Mouse (Mus musculus): ENCODE data around the gene Ptar1.

Gene Ptar1

GRCm38 (mm10) chr19:23758554-23759321 lies 71.5 kb downstream of the Ptar1 start, which contains the start of gene Apba1:
Gene Apba1, plus strand, starts transcription at chr19:23758887.
- peak; percentile 30 for DNase-seq (ENCODE audit: low read depth, low spot score)

GRCm38 (mm10) chr19:23759322-23759945 lies 72.2 kb downstream of the Ptar1 start:
- DNase-seq (ENCODE audit: low read depth, low spot score) = peak; percentile 71

- DNase-seq (ENCODE audit: low read depth, low spot score) = no peak
Observed at GRCm38 (mm10) chr19:23763371-23763770, 76.1 kb downstream of the Ptar1 start.

GRCm38 (mm10) chr19:23764051-23764450 lies 76.8 kb downstream of the Ptar1 start:
- no peak for DNase-seq (ENCODE audit: low read depth, low spot score)

- DNase-seq (ENCODE audit: low read depth, low spot score) = no peak
Observed at GRCm38 (mm10) chr19:23768864-23769263, 81.6 kb downstream of the Ptar1 start.

- no peak for DNase-seq (ENCODE audit: low read depth, low spot score)
Observed at GRCm38 (mm10) chr19:23770494-23771423, 83.5 kb downstream of the Ptar1 start.

GRCm38 (mm10) chr19:23771971-23772370 lies 84.7 kb downstream of the Ptar1 start:
- DNase-seq (ENCODE audit: low read depth, low spot score) = peak; percentile 23

- no peak for DNase-seq (ENCODE audit: low read depth, low spot score)
Observed at GRCm38 (mm10) chr19:23775356-23775755, 88.1 kb downstream of the Ptar1 start.

- DNase-seq (ENCODE audit: low read depth, low spot score) = no peak
Observed at GRCm38 (mm10) chr19:23779130-23779529, 91.9 kb downstream of the Ptar1 start.

GRCm38 (mm10) chr19:23780105-23780504 lies 92.9 kb downstream of the Ptar1 start:
- DNase-seq (ENCODE audit: low read depth, low spot score) = no peak

Measured in A20 (cell line).